Comparison of ENCODE assay signal across 8 mouse cellular contexts in genomic region chrX:51065773-51066172, GRCm38 (mm10). TPM values are rescaled to one million over a fixed set of nuclear protein-coding genes. Genes with fewer than 3 reads are reported as not detected.
DNase-seq lines count a peak whose midpoint lies in the region; ATAC-seq and TF ChIP-seq lines count a peak whose summit lies in the region.

No protein-coding gene starts in this region.

- no peak overlapping the region for H3K9ac ChIP-seq in CH12.LX (ENCODE audit: insufficient read depth, low read depth)
- no peak overlapping the region for H3K9ac ChIP-seq in heart, embryonic 11.5 days (ENCODE audit: low read depth, low read length)

- H3K27me3 ChIP-seq in CH12.LX (replicated peaks), result no peaks in the 10 kb centered on the region
- no peaks in the 10 kb centered on the region for H3K27me3 ChIP-seq in heart, embryonic 11.5 days (ENCODE audit: control insufficient read depth, insufficient read depth, low read length)

- no peaks in the 10 kb centered on the region for H3K4me1 ChIP-seq in CH12.LX (ENCODE audit: control insufficient read depth in 1 of 2, insufficient read depth in 2 of 2)
- H3K4me1 ChIP-seq in heart, embryonic 11.5 days (ENCODE audit: control insufficient read depth, insufficient read depth, low read length), result no peaks in the 10 kb centered on the region
- H3K4me1 ChIP-seq in lung, adult 2 months (ENCODE audit: control insufficient read depth, insufficient read depth, low read length), result no peaks in the 10 kb centered on the region

- 17% methylated on average over 6 of the region's 6 CpGs for WGBS in heart, embryonic 11.5 days (ENCODE audit: insufficient replicate concordance)
- WGBS in lung, adult 2 months, result 27% methylated on average over 6 of the region's 6 CpGs

- no peaks in the 10 kb centered on the region for H3K36me3 ChIP-seq in CH12.LX (replicated peaks in 1 of 2; ENCODE audit: control insufficient read depth in 1 of 2, insufficient read depth in 1 of 2, low read length in 1 of 2)
- no peaks in the 10 kb centered on the region for H3K36me3 ChIP-seq in heart, embryonic 11.5 days (ENCODE audit: control insufficient read depth, insufficient read depth, low read length)

- dilution Hi-C loops in CH12.LX (cut with MboI; ENCODE audit: extremely low pct_ligation_motif_present, extremely low pct_unique_long_range_greater_than_20kb, low sequenced_read_pairs), result no loop called here

- H3K4me3 ChIP-seq in CH12.LX (replicated peaks in 1 of 3; ENCODE audit: low read depth in 2 of 3, low read length in 2 of 3, poor library complexity in 1 of 3), result no peak overlapping the region
- no peak overlapping the region for H3K4me3 ChIP-seq in heart, embryonic 11.5 days (ENCODE audit: low read depth, low read length)
- no peak overlapping the region for H3K4me3 ChIP-seq in lung, adult 2 months (replicated peaks; ENCODE audit: extremely low read depth, low read depth, low read length)

- TF ChIP-seq RAD21 in CH12.LX (IDR thresholded peaks at IDR 0.05; ENCODE audit: low read depth, low read length), result peak; percentile 52

- no peaks in the 10 kb centered on the region for H3K79me2 ChIP-seq in CH12.LX (replicated peaks; ENCODE audit: control insufficient read depth, extremely low read depth, insufficient read depth, poor library complexity, severe bottlenecking)

- no peak overlapping the region for H3K27ac ChIP-seq in CH12.LX (ENCODE audit: insufficient read depth, low read depth)
- no peak overlapping the region for H3K27ac ChIP-seq in heart, embryonic 11.5 days (ENCODE audit: low read depth, low read length)

- TF ChIP-seq EP300 in CH12.LX (IDR thresholded peaks at IDR 0.05; ENCODE audit: low read length), result no peak

- in situ Hi-C loops in CH12.LX (cut with MboI; ENCODE audit: low pct_ligation_motif_present, low pct_unique_long_range_greater_than_20kb, low sequenced_read_pairs), result no loop called here

- no peak for TF ChIP-seq POLR2A in CH12.LX (IDR thresholded peaks at IDR 0.05; ENCODE audit: low read depth, low read length)
- TF ChIP-seq POLR2A in lung, adult 2 months (IDR thresholded peaks at IDR 0.05; ENCODE audit: borderline replicate concordance, extremely low read depth, low read depth, low read length), result no peak

- peak; percentile 25 to 73; a peak in 3 of 4 replicates for TF ChIP-seq CTCF in CH12.LX (conservative IDR thresholded peaks at IDR 0.05 in 1 of 2, IDR thresholded peaks at IDR 0.05 in 1 of 2; ENCODE audit: low read depth in 2 of 2, low read length in 2 of 2)
- peak; percentile 68 for TF ChIP-seq CTCF in lung, adult 2 months (IDR thresholded peaks at IDR 0.05; ENCODE audit: insufficient read depth, low read length)

- 0 out of 2 replicates have a peak, but pooled peaks have one; percentile 55 for ATAC-seq in heart, embryonic 11.5 days (replicated peaks; ENCODE audit: insufficient number of reproducible peaks, low FRiP score, low TSS enrichment)

- peak overlapping the region; percentile 71; the same call in 1 of the 2 replicates for H3K4me2 ChIP-seq in CH12.LX (ENCODE audit: insufficient read depth, low read depth, poor library complexity, severe bottlenecking)
- no peak overlapping the region for H3K4me2 ChIP-seq in heart, embryonic 11.5 days

- peak; percentile 52 for DNase-seq in CH12.LX (ENCODE audit: extremely low read depth)
- peak; percentile 75 for DNase-seq in adipocyte (ENCODE audit: low spot score)
- DNase-seq in embryo, embryonic 10 days (ENCODE audit: low spot score), result peak; percentile 72
- peak; percentile 70 to 76 for DNase-seq in kidney, postnatal 4 days
- DNase-seq in lung, adult 2 months, result peak; percentile 18
- DNase-seq in retina, embryonic 14.5 days (ENCODE audit: low spot score), result peak; percentile 76
- DNase-seq in thymus, postnatal 36 days, result peak; percentile 30 to 39

- no peaks in the 10 kb centered on the region for H3K9me3 ChIP-seq in CH12.LX (replicated peaks; ENCODE audit: low read length)
- no peaks in the 10 kb centered on the region for H3K9me3 ChIP-seq in heart, embryonic 11.5 days (replicated peaks; ENCODE audit: control insufficient read depth, low read length)

TF ChIP-seq in CH12.LX, 34 proteins besides CTCF, POLR2A, EP300 and RAD21:
- TF ChIP-seq IRF4 (IDR thresholded peaks at IDR 0.05; ENCODE audit: low read depth, low read length) (no peak), ZKSCAN1 (IDR thresholded peaks at IDR 0.05; ENCODE audit: borderline replicate concordance, low read depth, low read length) (no peak), JUN (IDR thresholded peaks at IDR 0.05; ENCODE audit: insufficient read depth, low read depth, low read length) (no peak), ZC3H11A (IDR thresholded peaks at IDR 0.05; ENCODE audit: low read depth, low read length) (no peak), MAX (IDR thresholded peaks at IDR 0.05; ENCODE audit: low read length) (no peak), KAT2A (IDR thresholded peaks at IDR 0.05; ENCODE audit: insufficient replicate concordance, low read length) (no peak), SMC3 (IDR thresholded peaks at IDR 0.05; ENCODE audit: low read depth, low read length) (peak; percentile 61), MAFK (IDR thresholded peaks at IDR 0.05; ENCODE audit: insufficient replicate concordance, low read length) (no peak), E2F4 (IDR thresholded peaks at IDR 0.05; ENCODE audit: insufficient replicate concordance, low read depth, low read length) (no peak)

RNA-seq across cellular contexts. Expression of gene Rap2c, which starts 48.0 kb away (rescaled TPM):
- 10.0 and 12.2 TPM in 2 replicates for total RNA-seq in CH12.LX (2012; rRNA removed)
- total RNA-seq in CH12.LX (2014; rRNA removed), result 31.7 and 34.7 TPM in 2 replicates
- 22.9 and 28.8 TPM in 2 replicates for polyA plus RNA-seq in CH12.LX (2012; ENCODE audit: insufficient read length, low read depth)
- 30.9 and 32.5 TPM in 2 replicates for polyA plus RNA-seq in heart, embryonic 11.5 days (2014; fragmentation: Nextera tagmentation; extraction: Ambion mirVana)
- 2.0 and 3.8 TPM in 2 replicates for polyA plus RNA-seq in lung, adult 2 months (2012; rRNA removed)

Comparison
In these comparisons a context has a peak if more than half of its experiments do, and no peak if none do; other contexts are left out.
1. DNase-seq: peak in every context shown above with its lines; median percentile 76 in retina, embryonic 14.5 days; 75 in adipocyte; 73 in kidney, postnatal 4 days; 72 in embryo, embryonic 10 days; 52 in CH12.LX; 34 in thymus, postnatal 36 days; 18 in lung, adult 2 months.